Mouse (Mus musculus): Measurements from ENCODE around the gene AC141477.1.

Gene AC141477.1

DNA sequence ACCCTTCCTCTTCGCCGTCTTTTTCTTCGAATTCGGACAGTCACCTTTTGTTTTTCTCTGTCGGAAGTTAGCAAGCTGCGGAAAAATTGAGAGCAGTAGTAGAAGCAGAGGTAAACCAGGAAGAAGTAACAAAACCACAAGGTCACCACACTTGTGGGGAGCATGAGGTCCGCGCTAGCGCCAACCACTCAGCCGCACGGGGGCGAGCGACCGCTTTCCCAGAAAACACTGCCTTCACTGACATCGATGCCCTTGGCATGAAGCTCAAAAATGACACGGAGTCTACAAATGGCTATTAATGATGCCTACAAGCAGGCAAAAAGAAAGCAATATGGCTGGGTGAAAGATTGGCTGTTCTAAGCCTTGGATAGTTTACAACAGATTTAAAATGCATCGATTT is at the start of gene AC141477.1:
AC141477.1 (minus strand) TSS at position 164 of the 400 bp plus-strand sequence.
- no peak for DNase-seq (ENCODE audit: low read depth)

DNA sequence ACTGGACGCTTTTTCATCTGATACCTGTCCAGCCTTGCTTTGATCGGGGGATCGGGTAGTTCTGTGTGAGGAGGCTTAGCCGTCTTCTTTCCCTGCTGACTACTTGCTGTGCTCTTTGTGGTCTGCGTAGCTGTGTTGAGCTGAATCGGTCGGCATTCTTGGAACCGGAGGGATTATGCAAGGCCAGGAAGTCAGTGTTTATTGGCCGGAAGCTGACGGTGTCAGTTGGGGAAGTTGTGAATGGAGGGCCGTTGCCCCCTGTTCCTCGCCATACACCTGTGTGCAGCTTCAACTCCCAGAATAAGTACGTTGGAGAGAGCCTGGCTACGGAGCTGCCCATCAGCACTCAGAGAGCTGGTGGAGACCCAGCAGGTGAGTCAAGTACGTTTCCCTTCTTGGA is 49.0 kb upstream of the AC141477.1 start:
- DNase-seq (ENCODE audit: low read depth) = peak; percentile 22

GRCm38 (mm10) chr10:76488265-76488664 is 48.0 kb upstream of the AC141477.1 start:
- DNase-seq (ENCODE audit: low read depth) = no peak

DNA sequence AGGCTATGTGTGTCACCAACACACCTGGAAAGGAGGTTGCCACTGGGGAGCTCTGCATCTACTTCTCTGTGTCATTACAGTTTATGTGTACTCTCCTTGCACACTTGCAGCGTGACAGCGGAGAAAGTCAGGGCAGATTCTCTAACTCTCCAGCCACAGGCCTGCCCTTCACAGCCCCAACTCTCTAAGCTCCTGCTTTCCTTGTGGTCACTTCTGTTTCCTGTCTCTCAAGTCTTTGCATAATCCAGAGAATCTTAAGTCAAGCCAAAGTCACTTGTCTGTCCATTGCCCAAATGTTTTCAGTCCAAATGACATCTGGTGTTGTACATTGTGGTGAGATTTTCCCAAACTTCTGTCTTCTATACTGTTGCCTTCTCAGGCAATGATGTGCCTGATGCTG is 46.1 kb upstream of the AC141477.1 start:
- peak; percentile 70 for DNase-seq (ENCODE audit: low read depth)

- DNase-seq (ENCODE audit: low read depth) = no peak
These were observed 41.2 kb upstream of the AC141477.1 start for GRCm38 (mm10) chr10:76481480-76481879.

GRCm38 (mm10) chr10:76480851-76481250 is 40.6 kb upstream of the AC141477.1 start:
- DNase-seq (ENCODE audit: low read depth) = no peak

DNA sequence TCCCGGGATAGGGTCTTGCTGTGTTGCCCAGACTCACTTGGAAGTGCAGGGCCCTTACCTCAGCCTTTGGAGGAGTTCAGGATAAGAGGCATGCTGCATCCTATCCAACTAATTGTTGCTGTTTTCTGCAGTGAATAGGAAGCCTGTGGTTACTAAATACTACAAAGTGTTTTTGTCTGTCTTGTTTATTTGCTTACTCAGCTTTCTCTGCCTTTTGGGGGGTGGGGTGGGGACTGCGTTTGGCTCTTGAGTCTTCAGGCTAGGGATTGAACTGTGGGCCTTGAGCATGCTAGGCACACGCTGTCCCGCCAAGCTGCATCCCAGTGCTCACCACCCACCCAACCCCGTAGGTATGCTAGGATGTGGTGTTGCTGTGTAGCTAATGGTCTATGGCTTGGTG is 33.5 kb upstream of the AC141477.1 start:
- DNase-seq (ENCODE audit: low read depth) = no peak

GRCm38 (mm10) chr10:76468203-76469162 is 28.2 kb upstream of the AC141477.1 start, which contains the start of the genes Mcm3ap and Ybey:
TSS of gene Mcm3ap (plus strand) at chr10:76468927.
TSS of gene Ybey (minus strand) at chr10:76469114.
- DNase-seq (ENCODE audit: low read depth) = peak; percentile 94

- DNase-seq (ENCODE audit: low read depth) = no peak
These were observed 22.5 kb upstream of the AC141477.1 start for GRCm38 (mm10) chr10:76462721-76463120.

- no peak for DNase-seq (ENCODE audit: low read depth)
These were observed 22.1 kb upstream of the AC141477.1 start for GRCm38 (mm10) chr10:76462312-76462711.

DNA sequence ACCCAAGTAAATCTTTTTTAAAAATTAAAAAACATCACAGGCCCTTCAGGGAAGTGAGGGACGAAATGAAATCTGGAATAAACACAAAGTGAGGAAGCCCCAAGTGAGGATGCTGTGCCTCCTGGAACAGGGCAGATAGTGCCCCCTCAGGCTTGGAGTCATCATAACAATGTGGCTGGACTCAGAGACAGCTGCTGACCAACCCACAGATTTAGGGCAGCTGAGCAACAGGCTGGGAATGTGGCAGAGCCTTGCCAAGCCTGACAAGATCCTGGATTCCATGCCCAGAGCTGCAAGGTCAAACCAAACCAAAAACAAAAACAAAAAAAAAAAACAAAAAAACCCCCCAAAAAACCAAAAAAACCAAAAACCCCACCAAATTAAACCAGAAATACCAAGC is 21.0 kb upstream of the AC141477.1 start:
- no peak for DNase-seq (ENCODE audit: low read depth)

GRCm38 (mm10) chr10:76455289-76455688 is 15.0 kb upstream of the AC141477.1 start:
- peak; percentile 59 for DNase-seq (ENCODE audit: low read depth)

- no peak for DNase-seq (ENCODE audit: low read depth)
These were observed 8.6 kb upstream of the AC141477.1 start, which contains the start of gene 2610028H24Rik for GRCm38 (mm10) chr10:76448851-76449250. TSS of gene 2610028H24Rik (plus strand) at chr10:76449081.

DNA sequence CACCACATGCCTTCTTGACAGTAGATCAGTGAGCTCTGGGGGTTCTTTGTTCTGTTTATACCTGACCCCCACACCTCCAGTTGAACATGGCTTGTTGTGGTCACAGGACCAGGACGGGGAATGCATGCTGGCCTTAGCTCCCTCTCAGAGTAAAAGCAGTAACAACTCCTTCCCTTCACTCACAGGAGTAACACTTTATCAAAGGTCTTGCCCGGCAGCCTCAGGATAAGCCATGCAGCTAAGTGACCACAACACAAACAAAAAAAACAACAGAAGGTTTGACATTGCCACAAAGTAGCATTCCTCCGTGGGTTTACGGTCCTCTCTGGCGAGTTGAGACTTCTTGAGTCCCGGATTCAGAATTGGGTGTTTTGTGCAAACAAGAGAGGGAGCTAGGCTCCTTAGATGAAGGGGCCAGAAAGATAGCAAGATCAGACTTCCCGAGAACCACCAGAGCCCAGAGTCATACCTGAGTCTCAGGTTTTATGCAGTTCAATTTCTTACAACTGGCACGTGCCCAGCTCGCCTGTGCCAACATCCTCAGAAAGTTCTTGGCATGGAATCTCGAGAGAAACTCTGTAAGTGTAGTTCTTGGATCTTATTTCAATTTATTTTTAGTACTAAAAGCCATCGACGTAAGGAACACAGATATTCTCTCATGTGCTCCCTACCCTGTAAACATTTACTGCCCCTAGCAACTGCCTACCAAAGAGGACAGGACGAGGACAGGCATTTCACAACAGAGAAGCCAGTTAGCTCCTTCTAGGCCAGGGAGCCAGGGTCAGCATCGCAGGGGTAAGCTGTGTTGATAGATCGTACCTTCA is 7.4 kb upstream of the AC141477.1 start:
- DNase-seq (ENCODE audit: low read depth) = no peak

- DNase-seq (ENCODE audit: low read depth) = peak; percentile 31
These were observed 5.9 kb upstream of the AC141477.1 start for GRCm38 (mm10) chr10:76445996-76446681.

- peak; percentile 98 for DNase-seq (ENCODE audit: low read depth)
These were observed 2.2 kb upstream of the AC141477.1 start, which contains the start of gene Pcnt for GRCm38 (mm10) chr10:76442178-76443088. TSS of gene Pcnt (minus strand) at chr10:76442786.

GRCm38 (mm10) chr10:76439107-76439890 is 945 bp downstream of the AC141477.1 start:
- DNase-seq (ENCODE audit: low read depth) = no peak

DNA sequence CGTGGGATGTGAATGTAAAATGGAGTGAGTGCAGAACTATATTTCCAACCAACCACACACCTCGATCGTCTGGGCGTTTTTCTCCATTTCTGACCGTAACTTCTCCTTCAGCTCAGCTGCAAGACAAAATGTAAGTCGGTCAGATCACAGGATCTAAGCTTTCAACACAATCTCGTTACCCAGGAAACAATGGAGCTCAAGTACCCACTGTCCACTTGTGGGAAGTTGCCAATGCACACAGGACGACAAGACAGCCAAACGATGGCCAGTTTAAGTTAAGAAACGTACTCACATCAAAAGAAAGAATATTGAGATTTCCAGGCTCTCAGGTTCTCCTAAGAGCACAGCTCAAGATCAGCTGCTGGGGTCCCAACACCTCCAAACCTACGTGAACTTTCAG is 6.3 kb downstream of the AC141477.1 start:
- no peak for DNase-seq (ENCODE audit: low read depth)

DNA sequence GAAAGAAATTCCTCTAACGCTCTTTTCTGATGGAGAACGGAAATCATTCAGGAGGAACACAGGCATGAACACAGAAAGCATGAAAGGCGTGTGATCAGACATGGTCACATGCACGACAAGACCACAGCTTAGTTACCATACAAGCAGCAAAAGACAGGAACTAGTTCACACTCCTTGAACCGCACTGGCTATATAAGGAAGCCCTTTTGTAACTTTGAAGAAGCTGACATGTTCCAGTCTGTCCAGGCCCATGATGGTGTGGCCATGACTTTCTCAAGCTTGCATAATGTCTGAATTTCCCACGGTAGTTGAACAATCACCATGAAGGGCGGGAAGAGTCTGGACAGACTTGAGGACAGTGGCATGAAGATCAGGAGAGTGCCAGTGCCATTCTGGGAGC is 14.6 kb downstream of the AC141477.1 start:
- peak; percentile 40 for DNase-seq (ENCODE audit: low read depth)

DNA sequence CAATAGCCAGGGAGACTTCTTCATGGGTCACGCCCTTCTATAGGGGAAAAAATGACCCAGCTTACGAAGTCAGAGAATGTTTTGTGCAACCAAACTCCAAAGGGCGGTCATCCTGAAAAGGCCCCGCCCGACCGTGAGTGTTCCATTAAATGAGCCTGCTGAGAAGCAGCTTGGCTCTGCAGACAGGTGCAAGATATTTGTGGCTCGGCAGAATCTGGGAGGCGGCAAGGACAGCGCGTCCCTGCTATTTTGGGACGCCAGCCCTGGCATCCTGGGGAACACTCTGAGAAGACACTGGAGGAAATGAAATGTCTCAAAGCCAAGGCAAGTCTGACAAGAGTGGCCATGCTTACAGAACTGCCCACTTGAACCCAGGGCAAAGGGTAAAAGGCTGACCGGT is 23.4 kb downstream of the AC141477.1 start:
- no peak for DNase-seq (ENCODE audit: low read depth)
